Mouse (Mus musculus): ENCODE measurements around the gene Thbs2. TPM values are rescaled to one million over a fixed set of nuclear protein-coding genes. Genes with fewer than 3 reads are reported as not detected.
A peak's percentile ranks its signal among the peaks of the same experiment; 100 is the strongest.
"Not testable (repeated sequence)": the region's sequence is repeated elsewhere in the genome, so short reads cannot be mapped to it uniquely, and the experiment has no call there.

Gene Thbs2
- polyA plus RNA-seq, 1 experiment from 2014 or later, result 54.1 TPM

GRCm38 (mm10) chr17:14621006-14621405 is 73.0 kb downstream of the Thbs2 start:
- H3K36me3 ChIP-seq; H3K4me1 ChIP-seq (replicated peaks); H3K9ac ChIP-seq; H3K27ac ChIP-seq; H3K27me3 ChIP-seq (replicated peaks); H3K4me2 ChIP-seq (replicated peaks); H3K9me3 ChIP-seq; ATAC-seq; H3K4me3 ChIP-seq (replicated peaks): not testable (repeated sequence)

- Histone ChIP-seq H3K4me1 (replicated peaks) (no peaks in the 10 kb centered on the region), H3K4me2 (replicated peaks) (no peak overlapping the region), H3K9ac (no peak overlapping the region), H3K9me3 (no peaks in the 10 kb centered on the region), H3K36me3 (no peaks in the 10 kb centered on the region), H3K27me3 (replicated peaks) (no peaks in the 10 kb centered on the region), H3K27ac (0 out of 2 replicates have a peak overlapping the region, but pooled peaks have one; percentile 36), H3K4me3 (replicated peaks) (no peak overlapping the region)
- 78% methylated on average over 3 of the region's 3 CpGs for WGBS
- ATAC-seq, result no peak
These were observed 74.0 kb downstream of the Thbs2 start for GRCm38 (mm10) chr17:14620037-14620436.

- ATAC-seq, result 0 out of 2 replicates have a peak, but pooled peaks have one; percentile 51
- Histone ChIP-seq H3K36me3 (no peaks in the 10 kb centered on the region), H3K27ac (0 out of 2 replicates have a peak overlapping the region, but pooled peaks have one; percentile 36)
These were observed 75.0 kb downstream of the Thbs2 start for GRCm38 (mm10) chr17:14619038-14619437.

More at GRCm38 (mm10) chr17:14619038-14619437, 75.0 kb downstream of the Thbs2 start:
- H3K9me3 ChIP-seq, result no peaks in the 10 kb centered on the region
- 43% methylated on average over 4 of the region's 4 CpGs for WGBS
- no peaks in the 10 kb centered on the region for H3K4me1 ChIP-seq (replicated peaks)
- H3K9ac ChIP-seq, result no peak overlapping the region
- no peak overlapping the region for H3K4me2 ChIP-seq (replicated peaks)
- no peak overlapping the region for H3K4me3 ChIP-seq (replicated peaks)
- no peaks in the 10 kb centered on the region for H3K27me3 ChIP-seq (replicated peaks)

Other genes starting within 250 kb of the Thbs2 start
- 5.6 and 8.0 TPM in 2 replicates for gene Wdr27, start 248.9 kb upstream of the Thbs2 start, polyA plus RNA-seq (2015; fragmentation: Nextera tagmentation; extraction: Ambion mirVana)
- 35.3 and 40.0 TPM in 2 replicates for gene 1600012H06Rik, start 248.9 kb upstream of the Thbs2 start, polyA plus RNA-seq (2015; fragmentation: Nextera tagmentation; extraction: Ambion mirVana)